Mouse (Mus musculus) adrenal gland, postnatal 25 days (tissue): ENCODE results near the gene Golga1. TPM values are rescaled to one million over a fixed set of nuclear protein-coding genes. Genes with fewer than 3 reads are reported as not detected.

Source experiments
- DNase-seq: peaks from one replicate; pipeline ENCODE4 v3.0.0; 2021; ENCODE audit warnings: mixed read lengths
- total RNA-seq: library from RNA; stranded (reverse); gene quantifications from 2 replicates; pipeline ENCODE4 v1.2.3, GENCODE M21; 2021

The Golga1 gene
- total RNA-seq, 1 experiment from 2014 or later = 32.8 TPM

- no peak for DNase-seq
These were observed 59.1 kb downstream of the Golga1 start for GRCm38 (mm10) chr2:39006149-39006730.

GRCm38 (mm10) chr2:39005574-39006079 is 59.7 kb downstream of the Golga1 start, which contains the start of gene Rpl35:
Rpl35 (minus strand) TSS chr2:39005624.
- peak; percentile 66 for DNase-seq

GRCm38 (mm10) chr2:39004880-39005435 is 60.4 kb downstream of the Golga1 start, which contains the start of gene Arpc5l:
Arpc5l (plus strand) TSS chr2:39005348.
- peak; percentile 94 for DNase-seq

DNA sequence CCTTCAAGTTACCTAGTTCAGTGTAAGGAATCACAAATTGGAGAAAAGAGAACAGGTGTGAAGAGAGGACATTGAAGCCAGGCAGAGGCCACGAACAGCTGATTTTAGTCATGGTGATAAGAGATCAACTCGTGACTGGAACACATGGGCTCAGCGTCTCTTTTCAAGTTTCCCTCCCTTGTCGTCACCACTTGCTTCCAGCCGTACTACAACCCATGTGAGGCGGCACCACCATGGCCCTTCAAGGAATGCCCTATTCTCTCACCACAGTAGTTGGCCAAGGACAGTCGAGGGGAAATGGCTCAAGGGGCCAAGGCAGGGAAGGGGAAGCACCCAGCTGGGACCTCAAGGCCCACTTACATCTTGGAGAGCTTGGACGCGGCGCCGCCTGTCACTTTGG is 61.0 kb downstream of the Golga1 start:
- DNase-seq = no peak

- no peak for DNase-seq
These were observed 61.8 kb downstream of the Golga1 start for GRCm38 (mm10) chr2:39003512-39003911.

DNA sequence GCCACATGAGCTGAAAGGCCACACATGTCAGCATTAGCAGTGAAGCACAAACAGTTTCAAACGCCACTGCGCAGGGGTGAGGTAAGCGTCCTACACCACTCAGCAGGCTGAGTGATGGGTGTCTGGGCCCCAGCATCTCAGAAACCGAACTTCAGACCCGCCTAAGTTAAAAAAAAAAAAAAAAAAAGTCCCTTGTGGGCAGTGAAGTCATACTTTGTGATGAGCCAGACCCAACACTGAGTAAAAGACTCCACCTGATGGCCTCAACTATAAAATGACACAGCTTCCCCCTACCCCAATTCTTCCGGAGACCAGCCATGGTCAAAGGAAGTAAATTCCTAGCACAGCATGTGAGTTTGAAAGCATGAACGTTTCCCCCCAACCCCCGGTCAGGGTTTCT is 62.2 kb downstream of the Golga1 start:
- no peak for DNase-seq

- DNase-seq = no peak
These were observed 63.5 kb downstream of the Golga1 start for GRCm38 (mm10) chr2:39001866-39002265.

- no peak for DNase-seq
These were observed 64.8 kb downstream of the Golga1 start for GRCm38 (mm10) chr2:39000587-39000919.

GRCm38 (mm10) chr2:38999910-39000586 is 65.3 kb downstream of the Golga1 start:
- DNase-seq = no peak

GRCm38 (mm10) chr2:38999381-38999780 is 66.0 kb downstream of the Golga1 start:
- DNase-seq = no peak

GRCm38 (mm10) chr2:38997386-38998374 is 67.7 kb downstream of the Golga1 start, which contains the start of gene Wdr38:
Wdr38 (plus strand) TSS chr2:38997476.
- peak; percentile 90 for DNase-seq

DNA sequence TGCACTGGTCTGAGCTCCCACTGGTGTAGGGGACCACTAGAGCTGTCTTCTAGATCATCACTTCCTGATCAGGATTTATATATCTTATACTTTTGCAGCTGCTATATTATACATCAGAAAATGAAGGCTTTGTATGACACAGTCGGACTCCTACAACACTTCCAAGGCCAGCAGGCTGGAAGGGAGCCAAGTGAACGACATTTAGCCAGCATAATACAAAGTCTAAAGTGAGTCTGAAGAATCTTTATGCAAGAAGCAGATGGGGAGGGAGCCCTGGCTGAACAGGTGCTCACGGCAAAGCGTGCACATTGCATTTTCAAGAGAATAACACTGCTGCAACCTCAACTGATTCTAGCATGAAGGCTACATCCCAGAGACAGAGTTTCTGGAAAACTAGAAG is 72.9 kb downstream of the Golga1 start:
- DNase-seq = peak; percentile 75

DNA sequence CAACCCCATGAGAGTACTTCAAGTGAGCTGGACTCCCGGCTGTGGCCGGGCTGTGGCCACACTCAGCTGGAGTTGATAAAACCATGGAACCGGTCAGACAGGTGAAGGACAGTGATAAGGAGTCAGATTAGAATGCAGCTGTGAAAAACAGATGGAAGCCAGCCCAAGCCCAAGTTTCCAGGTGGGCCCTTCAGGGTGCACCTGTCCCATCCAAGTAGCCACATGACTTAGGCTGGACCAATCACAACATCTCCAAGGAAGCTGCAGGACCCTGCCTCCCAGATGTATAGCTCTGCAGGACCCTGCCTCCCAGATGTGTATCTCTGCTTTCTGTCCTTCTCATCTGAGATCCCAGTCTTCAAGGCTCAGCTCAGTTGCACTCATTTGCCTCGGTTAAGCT is 73.3 kb downstream of the Golga1 start:
- DNase-seq = no peak

DNA sequence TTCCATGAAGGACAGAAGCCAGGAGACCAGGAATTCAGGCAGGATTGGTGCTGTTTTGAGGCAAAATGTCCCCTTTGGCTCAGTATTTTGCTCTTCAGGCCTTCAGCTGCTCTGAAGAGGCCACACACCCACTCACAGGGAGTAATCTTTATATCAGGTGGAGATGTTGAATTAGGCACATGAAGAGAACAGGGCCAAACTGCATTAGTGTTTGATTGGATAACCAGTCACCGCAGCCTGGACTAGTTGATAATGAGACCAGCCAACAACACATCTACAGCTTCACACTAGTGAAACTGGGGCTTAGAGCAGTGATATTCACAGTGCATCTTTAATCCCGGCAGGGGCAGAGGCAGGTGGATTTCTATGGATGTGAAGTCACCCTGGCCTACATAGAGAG is 76.4 kb downstream of the Golga1 start:
- DNase-seq = no peak

DNA sequence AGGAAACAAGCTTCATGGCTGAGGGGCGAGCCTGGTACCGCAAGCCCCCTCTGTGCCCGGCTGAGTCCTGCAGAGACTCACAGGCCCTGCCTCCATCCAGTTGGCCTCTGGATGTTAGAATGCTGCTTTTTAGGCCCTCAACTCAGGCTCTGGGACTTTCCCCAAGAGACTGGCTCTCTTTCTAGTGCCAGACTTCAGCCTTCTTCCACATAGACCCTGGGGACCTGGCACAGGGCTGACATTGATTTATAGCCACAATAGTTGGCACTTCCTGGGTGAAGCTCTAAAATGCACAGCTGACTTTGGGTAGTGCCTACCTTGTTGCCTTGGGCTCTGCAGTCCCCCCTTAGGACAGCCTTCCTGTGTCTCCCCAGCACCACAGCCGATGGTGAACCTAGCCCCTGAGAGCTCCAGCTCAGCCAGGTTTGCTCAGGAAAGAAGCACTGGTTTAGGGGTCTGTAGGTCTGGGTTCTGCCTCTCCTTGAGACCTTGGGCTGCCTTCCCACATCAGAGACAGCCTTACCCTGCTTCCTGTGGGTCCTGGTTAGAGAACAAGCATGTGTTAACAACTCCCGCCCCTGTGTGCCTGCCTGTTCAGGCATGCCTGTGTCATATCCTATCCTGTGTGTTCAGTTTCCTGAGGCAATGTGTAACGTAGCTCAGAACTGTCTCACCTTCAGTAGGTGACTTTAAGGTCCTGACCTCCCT is 77.4 kb downstream of the Golga1 start:
- DNase-seq = no peak

DNA sequence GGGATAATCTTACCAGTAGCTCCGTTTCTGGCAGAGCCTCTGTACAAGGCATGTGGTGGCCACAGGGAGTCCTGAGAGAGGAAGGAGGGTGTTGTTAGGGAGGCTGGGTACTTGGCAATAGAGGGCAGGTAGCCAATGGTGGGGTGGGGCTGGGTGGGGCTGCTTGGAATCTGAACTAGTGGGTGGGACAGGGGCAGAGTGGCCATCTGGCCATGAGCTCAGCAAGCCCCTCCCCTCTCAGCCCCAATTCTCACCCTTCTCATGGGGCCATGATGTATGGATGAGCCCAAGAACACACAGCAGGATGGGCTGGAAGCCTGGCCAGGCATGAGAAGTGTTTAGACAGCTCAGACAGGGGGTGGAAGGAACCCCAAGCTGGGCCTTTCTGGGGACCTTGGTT is 78.0 kb downstream of the Golga1 start:
- no peak for DNase-seq

GRCm38 (mm10) chr2:38986580-38986979 is 78.8 kb downstream of the Golga1 start:
- no peak for DNase-seq

- no peak for DNase-seq
These were observed 81.9 kb downstream of the Golga1 start for GRCm38 (mm10) chr2:38983456-38983855.

GRCm38 (mm10) chr2:38977837-38978236 is 87.5 kb downstream of the Golga1 start:
- DNase-seq = no peak

GRCm38 (mm10) chr2:38975941-38976805 is 89.2 kb downstream of the Golga1 start:
- no peak for DNase-seq

DNA sequence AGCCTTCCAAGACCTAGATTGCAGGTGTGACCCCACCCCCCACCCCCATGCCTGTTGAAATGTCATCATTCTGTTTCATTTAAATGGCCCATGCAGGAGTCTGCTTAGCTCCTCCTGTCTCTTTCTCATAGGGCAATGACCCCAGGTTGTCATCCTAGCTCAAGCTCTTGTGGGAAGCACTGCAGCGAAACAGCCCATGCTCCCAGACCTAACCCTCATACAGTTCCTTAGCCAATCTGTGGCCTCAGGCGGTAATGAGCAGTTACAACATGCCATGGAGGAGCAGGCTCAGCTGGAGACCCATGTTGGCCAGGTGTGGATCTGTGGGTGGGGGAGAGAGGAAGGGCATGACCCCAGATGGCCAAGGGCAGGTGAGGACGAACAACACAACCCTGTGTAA is 90.2 kb downstream of the Golga1 start:
- no peak for DNase-seq
